ENCODE assay signal across 16 mouse cellular contexts in the genomic region with DNA sequence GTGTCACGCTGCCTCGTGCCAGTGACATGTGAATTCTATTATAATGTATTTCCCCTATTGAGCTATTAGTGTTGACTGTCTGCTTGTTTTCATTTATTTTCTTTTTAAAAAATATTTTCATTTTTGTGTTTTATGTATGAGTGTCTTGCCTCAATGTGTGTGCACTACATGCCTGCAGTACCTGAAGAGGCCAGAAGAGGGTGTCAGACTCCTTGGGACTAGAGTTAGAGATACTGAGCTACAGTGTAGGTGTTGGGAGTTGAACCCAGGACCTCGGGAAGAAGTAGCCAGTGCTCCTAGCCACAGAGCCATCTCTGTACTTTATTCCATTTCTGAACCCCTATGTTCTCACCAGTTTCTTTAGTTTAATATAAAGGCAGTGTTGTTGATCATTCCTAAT.
DNase-seq lines count a peak whose midpoint lies in the region; ATAC-seq and TF ChIP-seq lines count a peak whose summit lies in the region.
"Had no signal": no experiment of that assay in that cellular context is flagged by ENCODE, and none has a peak within 500 bp of the region (broad histone marks: within the 10 kb centered on the region; RNA-seq: fewer than 3 reads in every experiment).

No protein-coding gene starts in this region.

- H3K4me3 ChIP-seq in gastrocnemius, adult 2 months: no peak overlapping the region
- H3K4me3 ChIP-seq in lung, embryonic 14.5 days (ENCODE audit: low read depth, low read length): no peak overlapping the region
- H3K4me3 ChIP-seq in lung, adult 2 months (replicated peaks; ENCODE audit: extremely low read depth, low read depth, low read length): no peak overlapping the region
- no peak overlapping the region for H3K4me3 ChIP-seq in heart, embryonic 10.5 days
- H3K4me3 ChIP-seq: forebrain, embryonic 12.5 days; megakaryocyte, embryonic 14.5 days; neural tube, embryonic 15.5 days had no signal

- no peaks in the 10 kb centered on the region for H3K9me3 ChIP-seq in lung, embryonic 14.5 days (ENCODE audit: low read depth, low read length)
- H3K9me3 ChIP-seq in heart, embryonic 10.5 days: no peaks in the 10 kb centered on the region
- H3K9me3 ChIP-seq: neural tube, embryonic 15.5 days had no signal

- WGBS in lung, embryonic 14.5 days: 85% methylated on average over 3 of the region's 3 CpGs
- 95% methylated on average over 3 of the region's 3 CpGs for WGBS in lung, adult 2 months
- 91% methylated on average over 3 of the region's 3 CpGs for WGBS in heart, embryonic 10.5 days

- intact Hi-C loops in gastrocnemius, adult 2 months (cut with DNase I): no loop called here
- intact Hi-C loops in gastrocnemius, postnatal 14 days (cut with DNase I; ENCODE audit: low total_unique reads): no loop called here

- no peak overlapping the region for H3K9ac ChIP-seq in lung, embryonic 14.5 days
- H3K9ac ChIP-seq: forebrain, embryonic 12.5 days; hindbrain, embryonic 14.5 days; neural tube, embryonic 15.5 days had no signal

- H3K36me3 ChIP-seq in lung, embryonic 14.5 days (ENCODE audit: insufficient read depth): no peaks in the 10 kb centered on the region
- H3K36me3 ChIP-seq in heart, embryonic 10.5 days: no peaks in the 10 kb centered on the region
- H3K36me3 ChIP-seq: forebrain, embryonic 12.5 days; neural tube, embryonic 15.5 days had no signal

- no peaks in the 10 kb centered on the region for H3K27me3 ChIP-seq in lung, embryonic 14.5 days (ENCODE audit: insufficient read depth, low read length)
- no peaks in the 10 kb centered on the region for H3K27me3 ChIP-seq in heart, embryonic 10.5 days (ENCODE audit: insufficient read depth, poor library complexity, severe bottlenecking)
- H3K27me3 ChIP-seq: forebrain, embryonic 12.5 days; megakaryocyte, embryonic 14.5 days; neural tube, embryonic 15.5 days had no signal

- H3K4me1 ChIP-seq in lung, embryonic 14.5 days (ENCODE audit: insufficient read depth): no peaks in the 10 kb centered on the region
- no peaks in the 10 kb centered on the region for H3K4me1 ChIP-seq in lung, adult 2 months (ENCODE audit: control insufficient read depth, insufficient read depth, low read length)
- H3K4me1 ChIP-seq in heart, embryonic 10.5 days: no peaks in the 10 kb centered on the region
- H3K4me1 ChIP-seq: forebrain, embryonic 12.5 days; neural tube, embryonic 15.5 days had no signal

- no peak overlapping the region for H3K4me2 ChIP-seq in lung, embryonic 14.5 days
- H3K4me2 ChIP-seq: forebrain, embryonic 12.5 days; hindbrain, embryonic 14.5 days; neural tube, embryonic 15.5 days had no signal

- no peak overlapping the region for H3K27ac ChIP-seq in gastrocnemius, adult 2 months
- no peak overlapping the region for H3K27ac ChIP-seq in lung, embryonic 14.5 days (ENCODE audit: low read depth)
- no peak overlapping the region for H3K27ac ChIP-seq in heart, embryonic 10.5 days
- H3K27ac ChIP-seq: forebrain, embryonic 12.5 days; hindbrain, embryonic 14.5 days; neural tube, embryonic 15.5 days had no signal

- TF ChIP-seq CTCF in gastrocnemius, adult 2 months (IDR thresholded peaks at IDR 0.05): peak; percentile 23; the same call in 1 of the 2 replicates
- peak; percentile 31 for TF ChIP-seq CTCF in lung, embryonic 14.5 days (IDR thresholded peaks at IDR 0.05; ENCODE audit: low read depth)
- TF ChIP-seq CTCF in lung, adult 2 months (IDR thresholded peaks at IDR 0.05; ENCODE audit: insufficient read depth, low read length): no peak

- no peak for ATAC-seq in lung, embryonic 14.5 days (ENCODE audit: insufficient read depth)

- TF ChIP-seq POLR2A in lung, adult 2 months (IDR thresholded peaks at IDR 0.05; ENCODE audit: borderline replicate concordance, extremely low read depth, low read depth, low read length): no peak

- no peak for DNase-seq in gastrocnemius, adult 2 months
- no peak for DNase-seq in gastrocnemius, postnatal 14 days
- no peak for DNase-seq in lung, embryonic 14.5 days
- DNase-seq in lung, adult 2 months: no peak
- DNase-seq in ES-CJ7 (ENCODE audit: low read depth, low spot score): peak; percentile 12
- DNase-seq in naive thymus-derived CD4-positive, alpha-beta T cell, adult 2 months (ENCODE audit: low read depth): peak; percentile 37
- DNase-seq in cerebellum, adult 8-10 months: no peak
- no peak for DNase-seq in heart, embryonic 10.5 days (ENCODE audit: low spot score)
- DNase-seq: cerebellum, adult 9-10 months; embryo, embryonic 11 days; heart, adult 11 months; kidney, adult 2 months had no signal

Comparison
In these comparisons a context has a peak if more than half of its experiments do, and no peak if none do; other contexts are left out.
1. DNase-seq: peak in ES-CJ7 (single experiment) and naive thymus-derived CD4-positive, alpha-beta T cell, adult 2 months (single experiment); none in gastrocnemius, adult 2 months (single experiment), gastrocnemius, postnatal 14 days (single experiment), lung, embryonic 14.5 days (single experiment), lung, adult 2 months (single experiment), cerebellum, adult 8-10 months (single experiment) and heart, embryonic 10.5 days (single experiment).